Mouse (Mus musculus): ENCODE results near the gene Nol3. TPM values are rescaled to one million over a fixed set of nuclear protein-coding genes. Genes with fewer than 3 reads are reported as not detected.
"Not testable (repeated sequence)": the region's sequence is repeated elsewhere in the genome, so short reads cannot be mapped to it uniquely, and the experiment has no call there.

Nol3 gene
- total RNA-seq (2021), result 1 to 10 TPM; 6.8 to 7.8 TPM

DNA sequence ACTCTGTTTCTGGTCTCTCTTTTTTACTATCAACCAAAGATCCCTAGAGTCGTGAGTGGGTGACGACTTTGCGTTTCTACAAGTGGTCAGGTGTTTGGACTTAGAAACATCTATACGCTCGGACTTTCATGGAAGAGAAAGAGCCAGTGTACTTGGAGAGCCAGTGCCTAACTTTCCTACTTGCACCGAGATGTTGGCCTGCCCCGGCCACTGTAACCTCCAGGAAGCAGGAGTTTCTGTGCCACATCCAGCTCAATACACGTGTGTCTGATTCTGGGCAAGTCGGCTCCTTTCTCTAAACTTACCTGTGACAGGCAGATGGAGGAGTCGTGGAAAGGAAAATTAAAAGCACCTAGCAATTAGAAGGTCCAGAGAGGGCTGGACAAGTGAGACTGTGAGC, at the start of gene Nol3:
Gene Nol3 (plus strand): TSS at position 301 of the 400 bp plus-strand sequence.
- no peak for DNase-seq (ENCODE audit: extremely low spot score in 1 of 2, low spot score in 1 of 2)

DNA sequence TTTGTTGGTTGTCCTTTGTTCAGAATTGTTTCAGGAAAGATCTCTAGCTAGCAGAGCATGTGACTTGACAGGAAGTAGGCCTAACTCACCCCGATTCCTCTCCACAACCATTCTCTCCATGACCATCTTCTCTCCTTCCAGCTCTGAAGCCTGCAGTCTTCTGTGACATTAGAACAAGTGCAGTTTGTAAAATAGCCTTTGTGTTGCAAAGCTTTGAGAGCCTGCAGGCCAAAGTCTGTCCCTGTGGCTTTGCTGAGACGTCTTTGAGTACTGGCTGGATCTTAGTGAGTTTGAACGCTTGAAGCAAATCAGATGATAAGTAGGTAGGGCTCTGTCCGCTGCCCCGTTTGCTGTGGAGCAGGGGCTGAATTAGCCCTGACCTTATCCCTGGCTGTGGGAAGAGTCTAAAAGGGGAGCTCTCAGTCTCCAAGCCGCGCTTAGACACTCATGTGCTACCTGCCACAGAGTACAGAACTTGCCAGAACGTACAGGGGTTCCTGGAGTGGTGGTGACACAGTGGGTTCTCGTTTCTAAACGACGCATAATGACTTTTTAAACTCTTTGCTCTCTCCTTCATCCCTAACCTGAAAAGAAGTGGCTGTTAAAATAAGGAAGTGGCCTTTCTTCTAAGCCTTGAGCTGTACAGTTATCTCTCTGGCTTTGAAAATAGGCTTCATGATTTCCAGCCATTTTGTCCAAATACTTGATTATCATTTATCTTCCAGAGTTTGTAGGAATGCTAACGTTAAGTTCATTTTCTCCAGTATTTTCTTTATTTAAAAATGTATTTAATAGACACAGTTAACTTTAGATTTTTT, 44.2 kb upstream of the Nol3 start:
- DNase-seq (ENCODE audit: extremely low spot score in 1 of 2, low spot score in 1 of 2), result no peak

DNA sequence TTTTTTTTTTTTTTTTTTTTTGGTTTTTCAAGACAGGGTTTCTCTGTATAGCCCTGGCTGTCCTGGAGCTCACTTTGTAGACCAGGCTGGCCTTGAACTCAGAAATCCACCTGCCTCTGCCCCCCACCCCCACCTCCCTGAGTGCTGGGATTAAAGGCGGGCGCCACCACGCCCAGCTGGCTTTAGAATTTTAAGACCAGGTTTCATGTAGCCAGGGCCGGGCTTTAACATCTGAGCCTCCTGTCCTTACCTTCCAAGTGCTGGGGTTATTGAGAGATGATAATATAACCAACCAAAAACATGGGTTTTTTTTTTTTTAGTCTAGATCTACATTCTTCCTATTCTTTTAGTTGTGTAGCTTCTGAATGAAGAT, 43.6 kb upstream of the Nol3 start:
- not testable (repeated sequence) for DNase-seq (ENCODE audit: extremely low spot score in 1 of 2, low spot score in 1 of 2)

DNA sequence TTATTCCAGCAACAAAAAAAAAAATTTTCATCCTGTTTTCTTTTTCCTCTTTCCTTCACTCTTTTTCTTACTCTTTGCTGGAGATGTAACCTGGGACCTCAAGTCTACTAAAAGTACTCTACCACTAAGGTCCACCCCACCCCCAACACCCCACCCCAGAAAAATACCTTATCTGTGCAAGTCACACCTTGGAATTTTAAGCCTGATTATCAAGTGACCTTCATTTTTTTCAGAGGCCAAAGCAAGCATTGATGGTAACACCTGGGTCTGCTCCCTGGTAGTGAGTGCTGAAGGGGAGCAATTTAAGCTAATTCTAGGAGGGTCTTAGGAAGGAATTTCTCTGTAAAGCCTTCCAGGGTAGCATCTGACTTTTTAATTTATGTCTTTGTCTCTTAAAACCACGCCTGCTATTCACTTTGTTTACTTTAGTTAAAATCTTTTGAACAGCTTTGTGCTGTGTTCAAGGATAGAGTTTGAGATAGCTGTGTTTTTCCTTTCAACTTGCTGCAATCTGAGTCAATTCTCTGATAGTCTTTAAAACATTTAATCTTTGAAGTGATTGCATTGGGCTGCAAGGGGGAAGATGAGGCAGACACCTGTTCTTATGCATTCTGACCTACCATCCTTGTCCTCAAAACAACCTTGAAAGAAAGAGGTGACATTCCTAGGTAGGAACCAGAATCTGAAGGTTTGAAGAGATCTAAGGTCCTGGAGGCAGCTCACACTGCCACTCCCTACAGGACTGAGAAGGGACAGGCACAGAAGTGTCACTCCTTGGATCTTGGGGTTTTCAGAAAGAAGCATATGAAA, 42.6 kb upstream of the Nol3 start:
- DNase-seq (ENCODE audit: extremely low spot score in 1 of 2, low spot score in 1 of 2), result no peak

DNA sequence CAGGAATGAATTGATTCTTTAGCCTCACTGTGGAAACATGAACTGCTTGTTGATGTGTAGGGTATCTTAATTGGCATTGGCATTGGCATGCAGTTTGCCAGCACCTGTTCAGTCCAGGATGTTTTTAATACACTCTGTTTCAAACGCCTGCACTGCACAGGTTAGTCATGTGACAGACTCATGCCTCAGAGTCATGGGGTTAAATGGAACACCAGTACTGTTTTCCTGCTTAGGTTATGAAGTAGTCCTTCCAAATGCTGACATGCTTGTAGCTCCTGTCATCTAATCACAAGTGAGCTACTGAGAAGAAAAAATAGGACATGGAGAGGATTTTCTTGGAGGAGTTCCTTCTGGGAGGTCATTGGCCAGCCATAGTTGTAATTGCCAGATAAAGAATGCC, 40.7 kb upstream of the Nol3 start:
- DNase-seq (ENCODE audit: extremely low spot score in 1 of 2, low spot score in 1 of 2), result no peak

DNA sequence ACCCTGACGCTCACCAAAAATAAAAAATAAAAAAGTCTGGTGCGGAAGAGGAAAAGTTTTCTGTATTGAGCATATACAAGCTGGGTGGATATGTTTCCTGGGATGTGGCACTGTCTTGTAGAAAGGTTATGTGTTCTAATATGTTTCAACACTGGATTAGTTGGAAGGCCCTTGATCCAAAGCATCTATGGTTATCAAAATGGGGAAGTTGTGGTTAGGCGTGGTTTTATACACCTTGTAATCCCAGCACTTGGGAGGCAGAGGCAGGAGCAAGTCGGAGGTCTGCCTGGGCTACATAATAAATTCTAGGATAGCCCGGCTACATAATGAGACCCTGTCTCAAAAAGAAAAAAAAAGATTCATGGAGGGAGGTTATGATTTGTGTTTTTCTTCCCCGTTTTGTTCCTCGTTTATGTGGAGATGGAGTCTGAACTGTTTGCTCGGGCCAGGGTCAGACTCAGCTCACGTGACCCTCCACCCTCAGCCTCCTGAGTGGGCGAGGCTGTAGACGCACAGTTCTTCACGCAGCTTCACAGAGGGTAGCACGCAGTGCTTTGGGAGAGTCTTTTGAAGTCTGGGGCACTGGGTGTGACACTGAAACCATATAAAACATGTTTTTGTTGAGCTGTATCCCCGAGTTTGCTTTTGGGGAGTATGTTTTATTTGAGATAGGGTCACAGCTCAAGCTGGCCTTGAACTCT, 38.3 kb upstream of the Nol3 start:
- DNase-seq (ENCODE audit: extremely low spot score in 1 of 2, low spot score in 1 of 2), result no peak

DNA sequence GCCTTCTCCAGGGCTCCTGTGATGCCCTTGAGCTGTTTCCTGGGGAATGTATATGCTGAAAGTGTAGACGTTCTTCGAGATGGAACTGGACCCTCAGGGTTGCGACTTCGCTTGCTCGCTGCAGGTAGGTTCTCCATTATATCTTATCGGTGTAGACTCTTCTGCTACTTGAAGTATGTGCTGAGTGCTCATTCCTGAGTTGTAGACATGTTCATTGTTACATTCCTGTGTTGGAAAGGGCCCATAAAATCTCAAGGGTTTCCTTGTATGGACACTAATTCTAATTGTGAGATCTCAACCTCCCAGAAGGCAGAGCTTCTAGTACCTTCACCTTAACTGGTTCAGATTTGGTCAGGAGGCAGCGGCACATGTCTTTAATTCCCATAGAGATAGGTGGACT, 34.9 kb upstream of the Nol3 start:
- no peak for DNase-seq (ENCODE audit: extremely low spot score in 1 of 2, low spot score in 1 of 2)

DNA sequence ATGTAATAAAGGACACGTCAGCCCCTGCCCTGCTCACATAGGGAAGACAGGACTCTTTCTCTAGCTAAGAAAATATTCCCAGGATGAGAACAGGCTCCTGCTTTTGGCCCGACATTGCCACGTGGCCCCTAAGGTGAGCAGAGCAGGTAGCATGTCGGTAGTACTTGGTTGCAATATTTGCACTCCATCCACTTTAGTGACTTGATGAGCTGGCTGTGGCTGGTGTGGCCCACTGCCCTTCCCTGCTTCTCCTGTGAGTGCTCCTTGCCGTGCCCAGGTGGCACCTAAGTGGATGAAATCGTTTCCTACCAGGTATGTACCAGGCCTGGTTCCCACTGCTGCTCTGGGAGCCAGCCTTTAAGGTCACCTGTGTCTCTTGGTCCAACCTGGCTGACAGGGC, 24.0 kb upstream of the Nol3 start:
- no peak for DNase-seq (ENCODE audit: extremely low spot score in 1 of 2, low spot score in 1 of 2)

DNA sequence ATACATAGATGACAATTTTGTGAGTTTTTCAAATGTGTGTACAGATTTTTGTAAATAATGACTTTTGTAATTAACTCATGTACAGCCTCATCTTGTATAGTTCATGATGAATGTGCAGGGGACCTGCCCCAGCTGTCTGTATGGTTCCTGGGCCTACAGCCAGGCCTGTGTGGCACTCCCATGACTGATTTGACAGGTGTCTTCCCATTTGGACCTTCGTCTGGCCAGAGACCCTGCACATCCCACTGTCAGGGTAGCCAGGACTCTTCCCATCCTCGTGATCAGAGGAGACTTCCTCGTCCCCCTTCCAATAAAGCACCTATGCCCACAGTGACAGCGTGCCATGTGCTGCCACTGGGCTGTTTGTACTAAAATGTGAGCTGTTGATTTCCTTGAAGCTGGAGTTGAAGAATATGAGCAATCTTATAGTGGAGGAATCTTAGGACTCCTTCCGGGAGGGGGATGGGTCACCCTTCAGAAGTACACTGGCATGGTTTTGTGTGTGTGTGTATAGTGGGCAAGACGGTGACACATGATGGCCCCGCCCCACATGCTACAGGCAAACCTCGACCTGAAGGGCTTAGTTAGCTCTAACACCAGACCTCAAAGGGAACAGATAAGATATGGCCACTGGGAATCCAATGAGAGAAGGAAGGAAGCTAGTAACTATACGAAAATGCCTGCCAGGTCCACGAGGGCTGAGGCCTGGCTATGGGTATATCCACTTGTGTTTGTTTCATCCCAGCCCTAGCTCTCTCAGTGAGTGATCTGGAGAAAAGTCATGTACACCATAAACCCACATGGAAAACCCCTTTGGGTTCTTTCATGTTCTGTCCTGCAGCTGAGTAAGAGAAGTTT, 23.0 kb upstream of the Nol3 start:
- no peak for DNase-seq (ENCODE audit: extremely low spot score in 1 of 2, low spot score in 1 of 2)

DNA sequence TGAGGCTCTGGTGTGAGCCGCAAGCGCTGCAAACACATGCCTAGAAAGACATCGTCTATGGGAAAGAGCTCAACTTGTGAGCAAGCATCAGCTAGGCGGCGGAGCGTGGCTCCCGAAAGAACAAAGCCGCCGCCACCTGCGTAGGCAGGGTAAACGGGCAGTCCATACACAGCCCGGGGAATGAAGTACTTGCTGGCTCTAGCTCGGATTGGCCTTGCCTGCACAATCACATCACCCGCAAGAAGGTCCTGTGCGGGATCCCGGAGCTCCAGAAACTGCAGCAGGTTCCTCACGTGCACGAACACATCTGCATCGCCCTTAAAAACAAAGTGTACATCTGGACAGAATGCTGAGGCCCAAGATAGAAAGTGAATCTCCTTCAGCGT, 22.2 kb upstream of the Nol3 start:
- DNase-seq (ENCODE audit: extremely low spot score in 1 of 2, low spot score in 1 of 2), result no peak

DNA sequence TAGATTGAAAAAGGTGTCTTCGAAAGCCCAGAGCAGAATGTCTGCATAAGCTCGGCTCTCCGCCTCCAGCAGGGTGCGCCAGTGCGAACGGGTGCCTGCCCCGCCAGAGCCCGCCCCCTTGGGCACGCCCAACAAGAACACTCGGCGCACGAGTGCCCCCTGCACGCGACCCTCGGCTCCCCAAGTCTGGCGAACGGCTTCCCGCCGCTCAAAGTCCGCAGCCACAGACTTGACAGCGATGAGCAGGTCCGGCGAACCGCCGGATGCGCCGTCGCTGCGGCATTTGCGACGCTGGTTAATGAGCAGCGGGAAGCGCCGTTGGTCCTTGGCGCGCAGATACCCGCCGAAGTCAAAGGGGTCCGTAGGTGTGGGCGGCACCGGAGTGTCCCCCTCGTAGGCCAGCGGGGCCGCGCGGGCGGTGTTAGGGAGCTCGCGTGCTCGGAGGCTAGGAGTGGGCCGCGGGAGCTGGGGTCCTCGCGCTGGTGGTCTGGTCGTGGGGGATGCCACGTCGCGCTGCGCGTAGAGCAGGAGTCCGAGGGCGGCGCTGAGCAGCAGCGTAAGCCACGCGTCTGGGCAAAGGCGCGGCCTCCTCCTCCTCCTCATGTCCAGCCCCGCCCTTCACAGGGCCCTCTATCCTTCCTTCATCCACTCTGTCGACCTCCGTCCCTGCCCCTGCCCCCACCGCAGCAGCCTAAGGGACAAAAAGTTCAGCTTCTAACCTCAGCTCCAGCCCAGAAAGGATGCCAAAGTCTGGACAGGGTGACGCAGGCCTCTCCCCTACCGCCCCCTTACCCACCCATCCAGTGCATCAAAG, 21.6 kb upstream of the Nol3 start:
- DNase-seq (ENCODE audit: extremely low spot score in 1 of 2, low spot score in 1 of 2), result peak; percentile 83 to 92

DNA sequence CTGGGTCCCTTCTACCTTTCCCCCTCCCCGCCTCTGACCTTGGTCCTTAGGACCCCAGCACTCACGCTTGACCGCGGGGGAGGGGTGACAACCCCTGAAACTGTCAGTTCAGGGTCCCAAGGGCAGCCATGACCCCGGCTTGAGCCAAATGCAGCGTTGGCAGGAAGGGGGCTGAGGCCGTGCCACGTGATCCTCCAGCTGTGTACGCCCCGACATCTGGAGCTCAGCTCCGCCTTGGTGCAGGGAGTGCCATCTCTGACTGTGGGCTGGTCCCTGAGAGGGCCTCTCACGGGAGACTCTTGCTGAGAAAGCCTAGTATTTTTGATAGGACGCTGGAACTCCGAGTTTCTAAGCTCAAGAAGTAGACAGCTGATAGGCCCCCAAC, 21.0 kb upstream of the Nol3 start, which contains the start of gene B3gnt9:
Gene B3gnt9 (minus strand): TSS at position 188 of the 385 bp plus-strand sequence.
- DNase-seq (ENCODE audit: extremely low spot score in 1 of 2, low spot score in 1 of 2), result no peak

DNA sequence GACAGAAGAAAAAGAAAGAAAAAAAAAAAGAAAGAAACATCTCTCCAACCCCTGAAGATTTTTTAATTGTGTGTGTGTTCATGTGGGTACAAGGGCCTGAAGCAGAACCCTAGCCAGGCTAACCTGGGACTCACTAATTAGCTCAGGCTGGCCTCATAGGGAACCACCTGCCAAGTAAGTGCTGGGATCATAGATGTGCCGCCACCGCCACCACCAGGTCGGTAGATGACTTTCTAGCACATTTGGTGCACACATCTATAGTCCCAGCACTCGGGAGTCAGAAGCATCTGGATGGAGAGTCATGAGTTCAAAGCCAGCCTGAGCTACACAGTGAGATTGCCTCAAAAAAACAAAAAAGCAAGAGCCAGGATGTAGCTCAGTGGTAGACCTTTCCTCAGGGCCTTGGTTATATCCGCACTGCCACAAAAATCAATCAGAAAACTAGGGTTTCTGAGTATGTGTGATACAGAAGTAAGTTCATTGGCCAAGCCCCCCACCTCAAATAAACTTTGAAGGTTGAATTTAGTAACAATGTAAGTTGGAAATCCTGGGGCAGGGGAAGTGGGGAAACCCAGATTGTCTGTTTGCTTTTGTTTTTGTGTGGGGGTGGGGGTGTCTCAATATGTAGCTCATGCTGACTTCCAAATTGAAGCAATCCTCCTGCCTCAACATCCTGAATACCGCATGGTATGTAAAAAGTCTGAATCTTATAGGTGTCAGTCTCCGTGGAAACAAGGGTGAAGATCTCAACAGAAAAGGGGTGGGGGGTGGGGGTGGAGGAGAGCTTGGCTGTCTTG, 18.4 kb upstream of the Nol3 start:
- DNase-seq (ENCODE audit: extremely low spot score in 1 of 2, low spot score in 1 of 2), result no peak

DNA sequence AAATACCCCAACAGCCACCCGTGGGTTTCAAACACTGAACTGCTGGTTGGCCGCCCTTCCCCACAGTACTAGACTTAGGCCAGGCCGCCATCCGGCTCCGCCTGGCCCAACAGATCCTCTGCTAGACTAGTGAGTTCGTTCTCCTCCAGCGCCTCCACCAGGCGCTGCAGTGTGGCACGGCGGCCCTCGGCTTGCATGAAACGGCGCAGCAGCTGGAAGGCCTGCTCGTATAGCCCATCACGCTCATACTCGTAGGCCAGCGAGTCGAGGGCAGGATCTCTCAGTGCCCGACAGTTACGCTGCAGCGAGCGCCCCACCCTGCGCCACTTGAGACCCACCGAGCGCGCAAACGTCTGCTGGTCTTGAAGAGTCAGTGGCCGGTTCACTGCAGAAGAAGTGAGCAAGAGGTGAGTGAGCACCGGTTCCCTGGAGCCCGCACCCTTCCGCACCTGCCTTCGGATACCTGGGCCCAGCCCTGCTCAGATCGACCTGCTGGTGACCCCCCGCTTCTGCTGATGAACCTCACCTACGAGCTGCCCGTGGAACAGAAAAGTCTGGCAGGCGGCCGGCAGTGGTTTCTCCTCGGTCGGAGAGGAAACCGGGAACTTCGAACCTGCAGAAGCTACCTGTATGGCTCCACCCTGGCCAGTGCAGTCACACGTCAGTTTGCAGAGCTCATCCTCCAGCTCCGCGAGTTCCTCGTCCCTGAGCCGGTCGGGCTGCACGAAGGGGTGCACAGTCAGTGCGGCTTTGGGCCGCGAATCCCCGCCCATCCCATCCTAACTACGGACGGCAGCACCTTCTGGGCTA, 16.8 kb upstream of the Nol3 start:
- DNase-seq (ENCODE audit: extremely low spot score in 1 of 2, low spot score in 1 of 2), result no peak

DNA sequence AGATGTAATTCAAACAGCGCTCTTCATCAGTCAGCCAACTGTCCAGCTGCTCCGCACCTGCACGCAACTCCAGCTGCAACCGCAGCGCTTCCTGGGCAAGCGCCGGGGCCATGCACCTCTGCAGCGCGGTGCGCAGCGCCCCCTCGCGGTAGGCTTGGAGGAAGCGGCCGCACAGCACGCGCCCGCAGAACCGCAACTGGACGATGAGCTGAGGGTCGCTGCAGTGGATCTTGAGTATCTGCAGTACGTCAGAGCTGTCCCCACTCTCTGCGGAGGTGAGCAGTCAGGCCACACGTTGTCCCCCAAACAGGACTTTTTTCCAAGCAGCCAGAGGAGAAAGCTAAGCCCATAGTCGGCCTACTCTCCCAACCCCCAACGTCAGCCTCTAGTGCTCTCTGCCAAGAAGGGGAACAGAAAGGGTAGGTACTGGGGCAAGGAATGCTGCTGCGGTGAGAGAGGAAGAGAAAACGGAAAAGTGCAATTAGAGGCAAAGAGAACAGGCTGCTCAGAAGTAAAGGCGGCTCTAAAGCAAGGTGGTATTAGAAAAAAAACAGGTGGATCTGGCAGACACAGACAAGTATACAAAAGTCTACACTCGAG, 16.1 kb upstream of the Nol3 start:
- DNase-seq (ENCODE audit: extremely low spot score in 1 of 2, low spot score in 1 of 2), result peak; percentile 69 to 81

DNA sequence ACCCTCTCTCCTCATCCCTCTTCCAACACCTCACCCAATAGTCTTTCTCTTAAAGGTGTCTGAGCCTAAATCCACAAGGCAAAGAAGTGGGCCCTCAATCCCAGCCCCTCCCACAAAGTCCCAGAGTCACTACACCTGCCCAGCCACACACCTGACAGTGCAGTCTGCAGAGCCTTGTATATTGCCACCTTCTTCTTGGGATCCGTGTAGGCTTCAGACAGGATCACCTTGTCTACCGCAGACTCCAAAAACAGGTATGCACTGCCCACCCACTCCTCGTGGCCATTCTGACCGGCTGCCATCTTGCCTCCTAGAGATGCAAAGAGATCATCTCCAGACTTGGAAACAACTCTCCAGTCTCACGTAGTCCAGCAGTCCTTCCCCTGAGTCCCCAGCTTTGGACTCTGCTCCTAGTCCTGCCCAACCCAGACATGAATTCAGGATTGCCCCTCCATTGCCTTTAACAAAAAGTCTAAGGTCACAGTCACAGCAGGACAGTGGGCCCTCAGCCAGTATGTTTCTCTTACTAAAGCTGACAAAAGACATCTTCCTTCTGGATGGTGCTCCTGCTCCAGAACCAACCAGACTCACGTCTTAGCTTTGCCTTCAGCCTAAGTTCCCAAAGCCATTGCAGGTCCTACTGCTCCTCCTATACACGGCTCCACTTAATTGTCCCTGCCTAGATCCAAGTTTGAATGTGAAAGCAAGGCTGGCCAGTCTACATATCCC, 15.4 kb upstream of the Nol3 start:
- no peak for DNase-seq (ENCODE audit: extremely low spot score in 1 of 2, low spot score in 1 of 2)

All from layer of hippocampus, postnatal 25 days (tissue).